In the genomic region with DNA sequence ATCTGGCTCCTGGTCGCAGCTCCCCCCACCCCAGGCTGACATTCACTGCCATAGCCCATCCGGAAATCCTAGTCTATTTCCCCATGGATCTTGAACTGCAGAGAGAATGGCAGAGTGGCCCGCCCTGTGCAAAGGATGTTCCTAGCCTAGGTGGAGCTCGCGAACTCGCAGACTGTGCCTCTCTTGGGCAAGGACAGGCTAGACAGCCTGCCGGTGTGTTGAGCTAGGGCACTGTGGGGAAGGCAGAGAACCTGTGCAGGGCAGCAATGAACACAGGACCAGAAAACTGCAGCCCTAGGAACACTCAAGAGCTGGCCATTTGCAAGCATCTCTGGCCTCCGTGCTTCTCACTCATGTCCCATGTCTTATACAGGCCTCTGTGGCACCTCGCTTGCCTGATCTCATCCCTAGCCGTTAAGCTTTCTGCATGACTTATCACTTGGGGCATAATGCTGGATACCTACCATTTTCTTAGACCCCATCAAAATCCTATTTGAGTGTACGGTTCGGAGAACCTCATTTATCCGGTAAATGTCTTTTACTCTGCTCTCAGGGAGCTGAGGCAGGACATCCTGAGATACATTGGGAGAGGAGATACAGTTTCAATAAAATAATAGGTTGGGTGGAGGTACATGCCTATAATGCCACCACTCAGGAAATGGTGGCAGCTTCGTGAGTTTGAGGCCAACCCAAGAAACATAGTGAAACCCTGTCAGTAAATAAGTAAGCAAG, we compare ENCODE assay signal across 10 mouse cellular contexts. TPM values are rescaled to one million over a fixed set of nuclear protein-coding genes. Genes with fewer than 3 reads are reported as not detected.
DNase-seq lines count a peak whose midpoint lies in the region; TF ChIP-seq lines count a peak whose summit lies in the region.
"Had no signal": no experiment of that assay in that cellular context is flagged by ENCODE, and none has a peak within 500 bp of the region (broad histone marks: within the 10 kb centered on the region; RNA-seq: fewer than 3 reads in every experiment).

No protein-coding gene starts in this region.

- no peak; the same call in 1 of the 2 replicates for TF ChIP-seq POLR2A in embryonic fibroblast, embryonic 13.5 days (IDR thresholded peaks at IDR 0.05; ENCODE audit: low read depth, low read length)
- peak; percentile 35; the same call in 1 of the 2 replicates for TF ChIP-seq POLR2A in thymus, adult 2 months (IDR thresholded peaks at IDR 0.05; ENCODE audit: control insufficient read depth, extremely low read depth, insufficient read depth, low read length, poor library complexity)

- peak overlapping the region; percentile 15; the same call in 1 of the 2 replicates for H3K27ac ChIP-seq in embryonic fibroblast, embryonic 13.5 days (ENCODE audit: insufficient read depth, low read length)
- H3K27ac ChIP-seq in thymus, adult 2 months (ENCODE audit: control insufficient read depth, insufficient read depth, low read length) = peak overlapping the region; percentile 94
- H3K27ac ChIP-seq: liver, embryonic 13.5 days had no signal

- DNase-seq in cerebellum, adult 11 months = peak; percentile 90
- no peak for DNase-seq in cerebellum, adult 9-10 months
- peak; percentile 100 for DNase-seq in left cerebral cortex, adult 11 months (ENCODE audit: low spot score)
- no peak for DNase-seq in left cerebral cortex, adult 8-10 months (ENCODE audit: low spot score in 2 of 2)
- peak; percentile 78 for DNase-seq in thymus, adult 2 months
- no peak for DNase-seq in lung, postnatal 10 days
- DNase-seq in gastrocnemius, adult 8-10 months (ENCODE audit: low spot score in 2 of 2) = no peak
- DNase-seq: liver, embryonic 13.5 days had no signal

- peak overlapping the region; percentile 59 for H3K4me3 ChIP-seq in embryonic fibroblast, embryonic 13.5 days (ENCODE audit: insufficient read depth, low read length)
- peak overlapping the region; percentile 94 for H3K4me3 ChIP-seq in thymus, adult 2 months (ENCODE audit: control insufficient read depth, insufficient read depth, low read length)

- peaks cover 45% of the 10 kb centered on the region for H3K36me3 ChIP-seq in thymus, adult 2 months (ENCODE audit: control insufficient read depth, insufficient read depth, low read length)
- H3K36me3 ChIP-seq: liver, embryonic 13.5 days had no signal

- TF ChIP-seq CTCF in embryonic fibroblast, embryonic 13.5 days (IDR thresholded peaks at IDR 0.05; ENCODE audit: borderline replicate concordance, insufficient read depth, low read length) = peak; percentile 19; the same call in 1 of the 2 replicates
- TF ChIP-seq CTCF in thymus, adult 2 months (IDR thresholded peaks at IDR 0.05; ENCODE audit: borderline replicate concordance, control insufficient read depth, extremely low read depth, insufficient read depth, low read length, poor library complexity) = peak; percentile 39; the same call in 1 of the 2 replicates

- WGBS in thymus, adult 2 months = 24% methylated on average over 14 of the region's 14 CpGs

- no peaks in the 10 kb centered on the region for H3K27me3 ChIP-seq in thymus, adult 2 months (ENCODE audit: control insufficient read depth, insufficient read depth, low read length)

- peaks cover 10% of the 10 kb centered on the region for H3K4me1 ChIP-seq in embryonic fibroblast, embryonic 13.5 days (ENCODE audit: control insufficient read depth, insufficient read depth, low read length)
- H3K4me1 ChIP-seq in thymus, adult 2 months (replicated peaks; ENCODE audit: control insufficient read depth, insufficient read depth, low read length) = peaks cover 50% of the 10 kb centered on the region
- H3K4me1 ChIP-seq: liver, embryonic 13.5 days had no signal

RNA-seq across cellular contexts. Expression of a gene that starts 1.4 kb away (rescaled TPM):
- total RNA-seq in left cerebral cortex, adult 8-10 months (2022) = 1,000 to 10,000 TPM in 2 of 4 experiments, 100 to 1,000 TPM in 2; 845 to 4,044 (median 2,168) TPM
- 930 and 1,281 TPM in 2 replicates for polyA plus RNA-seq in embryonic fibroblast, embryonic 13.5 days (2011; ENCODE audit: insufficient read length, low read depth, missing spikeins)
- 3,068 and 3,478 TPM in 2 replicates for polyA plus RNA-seq in thymus, adult 2 months (2012; rRNA removed)
- 1 to 10 TPM; 4.3 to 7.6 (median 5.8) TPM for total RNA-seq in gastrocnemius, adult 8-10 months (2022)
- polyA plus RNA-seq: C2C12 had no signal

RNA-seq across cellular contexts. Expression of a gene that starts 22.2 kb away (rescaled TPM):
- total RNA-seq in left cerebral cortex, adult 8-10 months (2022) = 100 to 1,000 TPM; 118 to 172 (median 123) TPM
- 6.5 and 6.6 TPM in 2 replicates for polyA plus RNA-seq in embryonic fibroblast, embryonic 13.5 days (2011; ENCODE audit: insufficient read length, low read depth, missing spikeins)
- polyA plus RNA-seq in thymus, adult 2 months (2012; rRNA removed) = 4.5 and 6.8 TPM in 2 replicates
- 100 to 1,000 TPM; 222 to 251 (median 237) TPM for total RNA-seq in gastrocnemius, adult 8-10 months (2022)

RNA-seq across cellular contexts. Expression of a gene that starts 56.9 kb away (rescaled TPM):
- 1 to 10 TPM in 2 of 4 experiments, under 1 TPM in 2; 0.30 to 3.6 (median 0.95) TPM for total RNA-seq in left cerebral cortex, adult 8-10 months (2022)
- 0.12 TPM in 1 of 2 replicates, not detected in the other for polyA plus RNA-seq in embryonic fibroblast, embryonic 13.5 days (2011; ENCODE audit: insufficient read length, low read depth, missing spikeins)
- polyA plus RNA-seq in thymus, adult 2 months (2012; rRNA removed) = 0.09 TPM in 1 of 2 replicates, not detected in the other
- not detected for total RNA-seq in gastrocnemius, adult 8-10 months (2022)
- polyA plus RNA-seq: liver, embryonic 13.5 days had no signal

Comparison
In these comparisons a context has a peak if more than half of its experiments do, and no peak if none do; other contexts are left out.
1. DNase-seq: peak in cerebellum, adult 11 months (single experiment), left cerebral cortex, adult 11 months (single experiment) and thymus, adult 2 months (single experiment); none in cerebellum, adult 9-10 months (single experiment), left cerebral cortex, adult 8-10 months (0 of 2), lung, postnatal 10 days (single experiment) and gastrocnemius, adult 8-10 months (0 of 2).
2. RNA of a gene that starts 1.4 kb away (total RNA-seq): 845 to 4,044 TPM in left cerebral cortex, adult 8-10 months; 4.3 to 7.6 TPM in gastrocnemius, adult 8-10 months; every median in the first group is over 10 times any median in the second.